Mouse (Mus musculus) hindbrain, postnatal 0 days (tissue): Measurements from ENCODE around the gene Mfge8. TPM values are rescaled to one million over a fixed set of nuclear protein-coding genes. Genes with fewer than 3 reads are reported as not detected.

Source experiments
- ATAC-seq: fragments of 200-750 bp; cut with Nextera tagmentation; 2 replicates; pipeline ENCODE4 v1.8.0; 2017; ENCODE audit warnings: mild to moderate bottlenecking, moderate TSS enrichment, moderate library complexity
- DNase-seq: peaks from one replicate; pipeline ENCODE4 v3.0.0-alpha.2; 2015; ENCODE audit warnings: low spot score
- H3K27ac ChIP-seq: fragments of 300-500 bp; sonication (generic); 2 replicates; pipeline ENCODE4 v1.5.1; 2014; ENCODE audit warnings: mild to moderate bottlenecking
- H3K27me3 ChIP-seq: fragments of 300-500 bp; sonication (generic); 2 replicates; pipeline ENCODE4 v1.6.1; 2014; ENCODE audit warnings: low read length, mixed read lengths; ENCODE audit not compliant: insufficient read depth
- H3K36me3 ChIP-seq: fragments of 300-500 bp; sonication (generic); 2 replicates; pipeline ENCODE4 v1.6.1; 2014; ENCODE audit warnings: low read length, mixed read lengths; ENCODE audit not compliant: insufficient read depth
- H3K4me1 ChIP-seq: fragments of 300-500 bp; sonication (generic); 2 replicates; pipeline ENCODE4 v1.6.1; 2014; ENCODE audit warnings: antibody characterized with exemption, low read length, mixed read lengths; ENCODE audit not compliant: insufficient read depth
- H3K4me2 ChIP-seq: fragments of 300-500 bp; sonication (generic); 2 replicates; pipeline ENCODE4 v1.6.1; 2014; ENCODE audit warnings: low read depth, mild to moderate bottlenecking, low read length, moderate library complexity, mixed read lengths
- H3K4me3 ChIP-seq: fragments of 300-500 bp; sonication (generic); 2 replicates; pipeline ENCODE4 v1.5.1; 2014; ENCODE audit warnings: low read length
- H3K9ac ChIP-seq: fragments of 300-500 bp; sonication (generic); replicated peaks from 2 replicates; pipeline ENCODE4 v1.6.1; 2014; ENCODE audit warnings: mild to moderate bottlenecking, low read length, moderate library complexity, mixed read lengths
- H3K9me3 ChIP-seq: fragments of 300-500 bp; sonication (generic); 2 replicates; pipeline ENCODE4 v1.6.1; 2016; ENCODE audit warnings: low read length, mixed read lengths
- CTCF ChIP-seq: IDR thresholded peaks from 2 replicates; pipeline ENCODE4 v1.5.1; 2016; ENCODE audit warnings: antibody characterized with exemption, control low read depth, low read depth
- WGBS: fragments of 180-500 bp; shearing (Covaris S2); extraction: QIAGEN DNeasy Blood & Tissue Kit; methylation state at CpG from one replicate; pipeline ENCODE4 v1.1.7; 2014; 5-methylcytosine and 5-hydroxymethylcytosine counted together
- polyA plus RNA-seq: library from polyadenylated mRNA; unstranded; fragments of >200 nt; fragmentation: Nextera tagmentation; extraction: Ambion mirVana; gene quantifications from 2 replicates; pipeline ENCODE4 v1.2.1, GENCODE M21; 2015
- total RNA-seq: library from RNA; depleted of rRNA; stranded (reverse); fragments of >200 nt; gene quantifications from 2 replicates; pipeline ENCODE4 v1.2.3, GENCODE M21; 2014; rRNA removed

The Mfge8 gene
- total and polyA plus RNA-seq, 2 experiments from 2014 or later: 306 TPM

DNA sequence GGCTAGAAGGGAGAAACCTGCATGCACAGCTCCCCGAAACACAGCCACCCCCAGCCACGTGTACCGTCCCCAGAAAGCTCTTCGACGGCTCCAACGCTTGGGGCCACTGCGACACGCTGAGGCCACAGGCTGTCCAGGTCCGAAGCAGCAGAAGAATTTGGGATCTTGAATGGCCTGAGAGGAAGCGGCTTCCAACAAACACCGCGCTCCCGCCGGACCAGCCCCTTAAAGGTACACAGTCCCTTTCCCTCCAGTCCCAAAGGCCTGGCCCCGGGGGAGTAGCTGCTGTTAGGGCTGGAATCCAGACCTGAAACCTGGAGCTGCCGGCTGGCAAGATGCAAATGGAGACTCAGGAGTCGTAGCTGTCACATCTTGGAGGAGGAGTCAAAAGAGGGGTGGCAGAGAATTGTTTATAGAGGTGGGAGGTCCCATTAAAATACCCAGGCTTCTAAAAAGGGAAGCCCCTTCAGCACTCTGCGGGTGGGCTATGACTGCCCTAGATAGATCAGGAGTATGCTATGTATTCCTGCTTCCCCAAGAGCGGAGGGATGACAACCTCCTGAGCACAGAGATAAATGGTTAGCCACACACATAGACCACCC, 17.9 kb downstream of the Mfge8 start, which contains the start of gene Hapln3:
Gene Hapln3 (minus strand): TSS at position 176 of the 602 bp plus-strand sequence.
- peak; percentile 19; the same call in 1 of the 2 replicates for ATAC-seq
- WGBS: 5% methylated on average over 19 of the region's 19 CpGs

DNA sequence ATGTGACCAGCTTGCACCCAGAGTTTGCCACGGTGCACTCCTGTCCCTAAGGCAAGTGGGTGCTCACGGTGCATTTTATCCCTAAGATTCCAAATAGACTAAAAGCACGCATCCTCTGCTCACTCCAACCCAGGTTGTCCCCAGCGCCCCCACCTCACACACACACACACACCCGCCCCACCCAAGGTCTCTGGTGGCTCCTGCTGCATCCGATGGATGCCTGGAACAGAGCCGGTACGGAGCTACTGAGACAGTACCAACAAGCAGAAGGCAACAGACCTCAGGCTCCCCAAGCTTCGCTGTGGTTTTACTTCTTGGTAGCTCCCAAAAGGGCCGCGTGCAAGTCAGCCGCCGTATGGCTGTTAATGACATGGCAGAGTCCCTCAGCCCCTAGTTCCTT, 18.5 kb downstream of the Mfge8 start:
- 19% methylated on average over 13 of the region's 13 CpGs for WGBS
- DNase-seq: peak; percentile 12
- H3K4me3 ChIP-seq: peak overlapping the region; percentile 26; the same call in 1 of the 2 replicates
- 0 out of 2 replicates have a peak, but pooled peaks cover 4% of the 10 kb centered on the region for H3K4me1 ChIP-seq
- 0 out of 2 replicates have a peak, but pooled peaks cover 4% of the 10 kb centered on the region for H3K36me3 ChIP-seq
- no peaks in the 10 kb centered on the region for H3K27me3 ChIP-seq
- TF ChIP-seq CTCF: no peak
- no peak overlapping the region for H3K9ac ChIP-seq
- peak; percentile 32; the same call in 1 of the 2 replicates for ATAC-seq
- H3K27ac ChIP-seq: no peak overlapping the region
- no peaks in the 10 kb centered on the region for H3K9me3 ChIP-seq
- H3K4me2 ChIP-seq: peak overlapping the region; percentile 42

More for the DNA sequence above, 17.9 kb downstream of the Mfge8 start, which contains the start of gene Hapln3:
- DNase-seq: peak; percentile 47
- Histone ChIP-seq H3K27me3 (no peaks in the 10 kb centered on the region), H3K4me2 (peak within 1 kb of the TSS; percentile 42), H3K9me3 (no peaks in the 10 kb centered on the region), H3K4me3 (peak within 1 kb of the TSS; percentile 26; the same call in 1 of the 2 replicates), H3K36me3 (0 out of 2 replicates have a peak, but pooled peaks cover 4% of the 10 kb centered on the region), H3K27ac (no peak within 1 kb of the TSS), H3K4me1 (0 out of 2 replicates have a peak, but pooled peaks cover 4% of the 10 kb centered on the region), H3K9ac (peak within 1 kb of the TSS; percentile 30; the same call in 1 of the 2 replicates)
- TF ChIP-seq CTCF: no peak

- H3K9me3 ChIP-seq: no peaks in the 10 kb centered on the region
- H3K36me3 ChIP-seq: no peaks in the 10 kb centered on the region
- H3K27me3 ChIP-seq: no peaks in the 10 kb centered on the region
- no peak overlapping the region for H3K27ac ChIP-seq
- TF ChIP-seq CTCF: peak; percentile 69
- ATAC-seq: no peak
- no peak overlapping the region; the same call in 1 of the 2 replicates for H3K4me3 ChIP-seq
- 15% methylated on average over 8 of the region's 8 CpGs for WGBS
- H3K4me2 ChIP-seq: peak overlapping the region; percentile 42
- 0 out of 2 replicates have a peak, but pooled peaks cover 4% of the 10 kb centered on the region for H3K4me1 ChIP-seq
- no peak overlapping the region for H3K9ac ChIP-seq
- peak; percentile 58 for DNase-seq
Observed at GRCm38 (mm10) chr7:79129883-79130282, 19.0 kb downstream of the Mfge8 start.

- no peak overlapping the region for H3K4me2 ChIP-seq
- DNase-seq (no peak), ATAC-seq (no peak)
- no peaks in the 10 kb centered on the region for H3K36me3 ChIP-seq
- no peaks in the 10 kb centered on the region for H3K27me3 ChIP-seq
- WGBS: 76% methylated on average over 5 of the region's 5 CpGs
- H3K9ac ChIP-seq: no peak overlapping the region
- H3K4me1 ChIP-seq: no peaks in the 10 kb centered on the region
- no peak for TF ChIP-seq CTCF
- no peak overlapping the region for H3K27ac ChIP-seq
- no peak overlapping the region for H3K4me3 ChIP-seq
- no peaks in the 10 kb centered on the region for H3K9me3 ChIP-seq
Observed at GRCm38 (mm10) chr7:79123465-79123864, 25.4 kb downstream of the Mfge8 start.

GRCm38 (mm10) chr7:79113848-79114247, 35.0 kb downstream of the Mfge8 start:
- Histone ChIP-seq H3K9me3 (no peaks in the 10 kb centered on the region), H3K36me3 (no peaks in the 10 kb centered on the region), H3K4me1 (no peaks in the 10 kb centered on the region), H3K27ac (no peak overlapping the region), H3K4me2 (no peak overlapping the region), H3K9ac (no peak overlapping the region), H3K4me3 (no peak overlapping the region), H3K27me3 (no peaks in the 10 kb centered on the region)
- ATAC-seq (peak; percentile 55; the same call in 1 of the 2 replicates), DNase-seq (no peak)
- WGBS: 27% methylated on average over 4 of the region's 4 CpGs
- no peak for TF ChIP-seq CTCF

GRCm38 (mm10) chr7:79096492-79096891, 52.4 kb downstream of the Mfge8 start:
- WGBS: 85% methylated on average over 5 of the region's 5 CpGs
- Histone ChIP-seq H3K4me2 (no peak overlapping the region), H3K27me3 (no peaks in the 10 kb centered on the region), H3K4me1 (no peaks in the 10 kb centered on the region), H3K27ac (no peak overlapping the region), H3K9me3 (no peaks in the 10 kb centered on the region), H3K36me3 (no peaks in the 10 kb centered on the region), H3K4me3 (no peak overlapping the region), H3K9ac (no peak overlapping the region)
- no peak for TF ChIP-seq CTCF
- DNase-seq (no peak), ATAC-seq (no peak)

GRCm38 (mm10) chr7:79089111-79089510, 59.7 kb downstream of the Mfge8 start:
- Histone ChIP-seq H3K36me3 (no peaks in the 10 kb centered on the region), H3K9ac (no peak overlapping the region), H3K27me3 (no peaks in the 10 kb centered on the region), H3K9me3 (no peaks in the 10 kb centered on the region), H3K4me1 (no peaks in the 10 kb centered on the region), H3K27ac (no peak overlapping the region), H3K4me2 (no peak overlapping the region), H3K4me3 (no peak overlapping the region)
- DNase-seq (no peak), ATAC-seq (no peak)
- peak; percentile 40; the same call in 1 of the 2 replicates for TF ChIP-seq CTCF
- WGBS: 70% methylated on average over 4 of the region's 4 CpGs

Other genes starting within 250 kb of the Mfge8 start
- gene Isg20, start 235.6 kb downstream of the Mfge8 start, total RNA-seq: 2.0 and 4.1 TPM in 2 replicates
- gene Isg20, start 235.6 kb downstream of the Mfge8 start, polyA plus RNA-seq: 0.76 and 1.3 TPM in 2 replicates
- gene Acan, start 95.6 kb downstream of the Mfge8 start, total RNA-seq: 3.2 and 3.8 TPM in 2 replicates
- 0.42 and 0.51 TPM in 2 replicates for gene Acan, start 95.6 kb downstream of the Mfge8 start, polyA plus RNA-seq
- 5.7 and 10.0 TPM in 2 replicates for gene Hapln3, start 18.0 kb downstream of the Mfge8 start, total RNA-seq
- 2.2 and 2.5 TPM in 2 replicates for gene Hapln3, start 18.0 kb downstream of the Mfge8 start, polyA plus RNA-seq
- 92.3 and 100 TPM in 2 replicates for gene Abhd2, start 124.1 kb upstream of the Mfge8 start, total RNA-seq
- 23.7 and 23.9 TPM in 2 replicates for gene Abhd2, start 124.1 kb upstream of the Mfge8 start, polyA plus RNA-seq
- 25.3 and 32.3 TPM in 2 replicates for gene Rlbp1, start 238.0 kb upstream of the Mfge8 start, total RNA-seq
- 21.2 and 21.9 TPM in 2 replicates for gene Rlbp1, start 238.0 kb upstream of the Mfge8 start, polyA plus RNA-seq
- 2.9 and 3.5 TPM in 2 replicates for gene Fanci, start 242.9 kb upstream of the Mfge8 start, total RNA-seq
- gene Fanci, start 242.9 kb upstream of the Mfge8 start, polyA plus RNA-seq: 1.9 and 2.4 TPM in 2 replicates